24 mouse cellular contexts compared by ENCODE assay signal in genomic region chr14:48342944-48343343, GRCm38 (mm10).
"Had no signal": no experiment of that assay in that cellular context is flagged by ENCODE, and none has a peak within 500 bp of the region (broad histone marks: within the 10 kb centered on the region; RNA-seq: fewer than 3 reads in every experiment).

No protein-coding gene starts in this region.

- H3K4me3 ChIP-seq: gastrocnemius, adult 2 months; heart, embryonic 10.5 days; heart, embryonic 12.5 days; hindbrain, embryonic 10.5 days; hindbrain, embryonic 12.5 days; hindbrain, embryonic 15.5 days; kidney, embryonic 15.5 days had no signal

- H3K4me2 ChIP-seq: heart, embryonic 12.5 days; hindbrain, embryonic 12.5 days; hindbrain, embryonic 15.5 days; kidney, embryonic 15.5 days; liver, embryonic 11.5 days had no signal

- H3K9me3 ChIP-seq: heart, embryonic 10.5 days; hindbrain, embryonic 10.5 days; hindbrain, embryonic 12.5 days; hindbrain, embryonic 15.5 days; kidney, embryonic 15.5 days had no signal

- DNase-seq: gastrocnemius, adult 2 months; gastrocnemius, postnatal 10 days; gastrocnemius, postnatal 25 days; heart, adult 18-20 months; heart, postnatal 10 days; heart, postnatal 4 days; kidney, adult 11 months; kidney, adult 2 months; kidney, adult 9 months; kidney, postnatal 14 days; kidney, postnatal 36 days; layer of hippocampus, adult 9-11 months; layer of hippocampus, postnatal 36 days; liver had no signal

- H3K27ac ChIP-seq: gastrocnemius, adult 2 months; heart, embryonic 10.5 days; hindbrain, embryonic 10.5 days; hindbrain, embryonic 12.5 days; hindbrain, embryonic 15.5 days; hindbrain, postnatal 0 days; kidney, embryonic 15.5 days; kidney, postnatal 0 days had no signal

- H3K4me1 ChIP-seq: heart, embryonic 10.5 days; heart, embryonic 12.5 days; hindbrain, embryonic 12.5 days; hindbrain, embryonic 15.5 days; kidney, embryonic 15.5 days had no signal

- H3K9ac ChIP-seq: heart, embryonic 12.5 days; hindbrain, embryonic 12.5 days; hindbrain, embryonic 15.5 days; kidney, embryonic 15.5 days had no signal

- ATAC-seq: hindbrain, postnatal 0 days; intestine, embryonic 16.5 days had no signal

- H3K36me3 ChIP-seq: heart, embryonic 10.5 days; heart, embryonic 12.5 days; hindbrain, embryonic 10.5 days; hindbrain, embryonic 12.5 days; hindbrain, embryonic 15.5 days; kidney, embryonic 15.5 days had no signal

- H3K27me3 ChIP-seq: hindbrain, embryonic 12.5 days; hindbrain, embryonic 15.5 days; kidney, embryonic 15.5 days had no signal
